Mouse (Mus musculus) gonadal fat pad, adult 2 months (tissue): Measurements from ENCODE around the gene Dlk2. TPM values are rescaled to one million over a fixed set of nuclear protein-coding genes. Genes with fewer than 3 reads are reported as not detected.

Source experiments
- DNase-seq: peaks from one replicate; pipeline ENCODE4 v3.0.0-alpha.2; 2012; ENCODE audit warnings: low read depth
- polyA plus RNA-seq: library from polyadenylated mRNA; depleted of rRNA; stranded (reverse); fragments of >200 nt; gene quantifications from 2 replicates; pipeline ENCODE4 v1.2.3, GENCODE M21; 2012

Dlk2 gene
- polyA plus RNA-seq, 1 experiment: 5.3 TPM

- DNase-seq: no peak
Observed at GRCm38 (mm10) chr17:46272675-46273074, 24.5 kb upstream of the Dlk2 start.

- DNase-seq: no peak
Observed at GRCm38 (mm10) chr17:46273803-46274236, 23.4 kb upstream of the Dlk2 start.

DNA sequence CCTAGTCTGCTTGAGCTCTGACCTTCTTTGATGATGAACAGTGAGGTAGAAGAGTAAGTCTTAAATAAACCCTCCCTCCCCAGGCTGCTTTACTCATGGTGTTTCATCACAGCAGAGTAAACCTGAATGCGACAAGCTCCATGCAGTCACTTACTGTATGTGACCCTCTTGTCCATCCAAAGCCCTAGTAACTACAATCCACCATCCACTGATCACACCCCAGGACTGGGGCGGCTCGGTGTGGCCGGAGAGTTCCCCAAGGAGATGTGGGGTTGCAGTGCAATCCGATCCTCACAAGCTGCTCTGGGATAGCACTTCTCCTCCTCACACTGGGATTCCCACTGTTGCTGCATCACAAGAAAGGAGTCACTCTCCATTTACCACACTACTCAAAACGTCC, 22.8 kb upstream of the Dlk2 start:
- no peak for DNase-seq

DNA sequence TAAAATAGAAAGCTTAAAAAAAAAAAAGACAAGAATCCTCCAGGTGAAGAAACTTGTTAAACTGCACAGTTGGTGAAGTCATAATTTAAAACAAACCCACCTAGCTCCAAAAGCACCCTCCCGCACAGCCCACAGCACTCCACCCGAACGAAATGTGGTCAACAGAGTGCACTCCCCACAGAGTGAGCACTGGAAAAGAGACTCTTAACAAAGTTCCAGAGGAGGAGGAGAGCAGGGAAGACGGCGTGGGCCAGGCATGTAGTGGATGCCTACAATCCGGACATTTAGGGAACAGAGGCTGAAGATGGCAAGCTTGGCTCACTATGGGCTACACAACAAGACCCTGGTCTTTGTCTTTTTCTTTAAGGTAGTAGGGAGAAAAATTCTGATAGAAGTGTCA, 22.2 kb upstream of the Dlk2 start:
- DNase-seq: no peak

- no peak for DNase-seq
Observed at GRCm38 (mm10) chr17:46275506-46275905, 21.7 kb upstream of the Dlk2 start.

DNA sequence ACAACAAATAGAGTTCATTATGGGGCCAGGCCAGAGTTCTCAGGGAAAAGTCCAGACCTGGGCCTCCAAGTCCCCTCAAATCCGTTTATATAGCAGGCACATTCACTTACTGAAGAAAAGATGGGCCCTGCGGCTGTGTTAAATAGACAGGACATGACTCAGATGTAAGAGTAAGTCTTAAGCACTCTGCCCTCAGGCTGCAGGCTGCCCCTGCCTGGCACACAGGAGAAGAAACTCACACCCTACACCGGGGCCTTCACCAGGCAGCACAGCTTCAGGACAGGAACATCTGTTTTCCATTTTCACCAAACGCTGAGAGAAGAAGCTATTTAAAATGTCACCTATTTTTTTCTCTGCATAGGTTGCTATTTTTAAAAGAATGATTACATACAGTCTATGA, 19.6 kb upstream of the Dlk2 start:
- DNase-seq: no peak

GRCm38 (mm10) chr17:46278011-46278765, 19.0 kb upstream of the Dlk2 start:
- DNase-seq: no peak

GRCm38 (mm10) chr17:46282483-46283123, 14.6 kb upstream of the Dlk2 start, which contains the start of gene Tjap1:
Gene Tjap1, minus strand, starts transcription at chr17:46283026.
- no peak for DNase-seq

GRCm38 (mm10) chr17:46283140-46283539, 14.1 kb upstream of the Dlk2 start:
- DNase-seq: no peak

DNA sequence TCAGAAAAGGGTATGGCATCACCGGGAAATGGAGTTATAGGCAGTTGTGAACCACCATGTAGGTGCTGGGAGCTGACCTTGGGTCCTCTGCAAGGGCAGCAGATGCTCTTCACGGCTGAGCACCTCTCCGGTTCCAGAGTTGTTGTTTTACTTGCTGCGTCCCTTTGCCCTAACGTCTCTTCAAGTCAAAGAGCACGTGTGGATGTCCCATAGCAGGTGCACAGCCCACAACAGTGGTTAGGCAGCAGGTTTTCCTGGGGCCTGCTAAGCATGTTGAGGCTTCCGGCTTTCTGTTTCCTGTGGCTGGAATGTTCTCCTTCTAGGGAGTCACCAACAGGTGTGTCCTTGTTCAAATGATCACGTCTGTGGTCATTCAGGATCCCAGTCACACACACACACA, 13.3 kb upstream of the Dlk2 start:
- DNase-seq: no peak

DNA sequence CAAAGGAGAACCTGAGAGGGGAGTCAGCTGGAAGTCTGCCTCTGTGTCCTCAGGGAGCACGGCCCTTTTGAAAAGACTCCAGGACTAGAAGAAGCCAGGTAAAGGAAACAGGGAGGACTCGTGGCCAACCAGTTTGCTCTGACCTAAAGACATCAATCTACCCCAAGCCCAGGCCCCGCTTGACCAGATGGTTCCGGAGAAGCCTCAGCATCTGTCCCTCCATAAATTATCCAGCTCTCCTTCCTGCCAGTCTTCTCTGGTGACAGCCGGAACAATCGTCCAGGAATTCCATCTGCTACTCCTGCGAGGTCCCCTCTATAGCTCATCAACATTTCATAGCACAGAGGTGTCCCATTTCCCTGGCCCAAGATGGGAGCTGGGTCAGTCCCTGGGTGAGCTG, 12.6 kb upstream of the Dlk2 start:
- DNase-seq: no peak

GRCm38 (mm10) chr17:46285407-46285806, 11.8 kb upstream of the Dlk2 start:
- no peak for DNase-seq

DNA sequence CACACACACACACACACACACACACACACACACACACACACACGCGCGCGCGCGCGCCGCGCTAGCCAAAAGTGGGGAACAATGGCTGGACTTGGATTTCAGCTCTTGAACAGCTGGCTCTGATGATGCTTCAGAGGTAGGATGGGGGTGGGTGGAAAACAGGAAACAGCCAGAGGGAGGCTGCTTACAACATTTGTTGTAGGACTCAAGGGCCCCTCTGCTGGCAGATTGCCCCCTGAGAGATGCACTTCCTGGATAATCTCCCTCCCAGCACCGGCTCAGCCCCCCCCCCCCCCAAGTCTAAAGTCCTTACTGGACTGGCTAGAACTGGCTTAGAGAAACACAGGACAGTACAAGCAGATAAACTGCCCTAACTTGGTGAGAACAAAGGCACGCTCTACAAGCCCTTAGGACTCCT, 9.5 kb upstream of the Dlk2 start:
- no peak for DNase-seq

GRCm38 (mm10) chr17:46296601-46297000, 620 bp upstream of the Dlk2 start:
- no peak for DNase-seq

DNA sequence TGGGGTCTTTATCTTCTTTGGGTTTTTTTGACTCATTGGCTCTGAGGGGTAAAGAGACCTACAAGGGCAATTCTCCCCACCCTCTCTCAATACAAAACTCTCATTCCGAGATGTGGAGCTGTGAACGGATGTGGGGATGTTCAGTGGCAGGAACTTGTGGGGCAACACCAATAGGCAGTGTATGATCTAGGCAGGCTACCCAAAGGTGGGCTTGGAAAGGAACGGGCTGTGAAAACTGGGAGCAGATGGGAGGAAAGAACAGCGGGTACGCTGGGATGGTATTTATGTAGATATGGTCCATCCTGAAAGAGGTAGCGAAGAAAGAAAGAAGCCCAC, 225 bp upstream of the Dlk2 start:
- DNase-seq: no peak

DNA sequence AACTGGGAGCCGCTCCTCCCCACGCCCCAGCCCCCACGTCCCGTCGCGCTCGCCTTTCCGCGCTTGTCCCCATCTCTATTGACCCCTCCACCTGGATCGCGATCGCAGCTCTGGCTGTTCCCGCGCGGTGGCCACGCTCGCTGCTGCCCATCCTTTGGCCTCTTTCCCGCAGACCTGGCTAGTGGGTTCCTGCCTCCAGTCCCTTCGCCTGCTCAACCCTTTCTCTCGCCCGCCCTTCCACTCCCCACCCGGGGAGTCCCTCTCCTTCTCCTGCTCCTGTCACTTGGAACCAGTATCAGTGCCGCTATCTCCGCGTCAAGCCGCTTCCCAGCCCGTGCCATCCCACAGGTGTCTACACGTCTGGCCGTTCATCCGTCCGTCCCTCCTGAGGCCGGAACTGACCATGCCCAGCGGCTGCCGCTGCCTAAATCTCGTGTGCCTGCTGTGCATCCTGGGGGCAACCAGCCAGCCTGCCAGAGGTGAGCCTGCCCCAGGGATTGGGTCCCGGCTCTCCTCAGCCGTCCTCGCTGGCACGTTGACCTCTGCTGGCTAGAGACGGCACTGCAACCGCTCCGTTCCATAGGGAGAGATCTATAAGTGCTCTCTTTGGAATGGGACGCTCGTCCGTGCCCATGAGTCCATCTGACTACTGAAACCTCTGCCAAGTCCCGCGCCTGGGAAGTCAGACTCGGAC, 1.1 kb downstream of the Dlk2 start:
- DNase-seq: no peak

DNA sequence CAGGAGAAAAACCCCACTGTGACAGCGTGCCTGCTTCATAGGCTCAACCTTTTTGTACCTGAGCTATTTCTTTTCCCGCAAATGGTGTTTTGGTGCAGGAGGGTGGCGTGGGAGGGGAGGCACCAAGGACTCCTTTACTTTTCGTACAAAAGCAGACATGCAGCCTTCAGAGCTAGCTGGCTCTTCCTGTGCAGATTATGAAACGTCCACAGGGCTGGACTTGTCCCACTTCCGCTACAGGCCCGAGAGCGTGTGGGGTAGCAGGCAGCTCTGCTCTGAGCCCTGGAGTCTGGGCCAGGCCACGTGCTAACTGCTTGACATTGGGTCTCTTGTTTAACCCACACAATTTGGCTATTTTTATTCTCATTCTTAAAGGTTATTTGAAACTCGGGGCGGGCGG, 4.7 kb downstream of the Dlk2 start:
- no peak for DNase-seq

DNA sequence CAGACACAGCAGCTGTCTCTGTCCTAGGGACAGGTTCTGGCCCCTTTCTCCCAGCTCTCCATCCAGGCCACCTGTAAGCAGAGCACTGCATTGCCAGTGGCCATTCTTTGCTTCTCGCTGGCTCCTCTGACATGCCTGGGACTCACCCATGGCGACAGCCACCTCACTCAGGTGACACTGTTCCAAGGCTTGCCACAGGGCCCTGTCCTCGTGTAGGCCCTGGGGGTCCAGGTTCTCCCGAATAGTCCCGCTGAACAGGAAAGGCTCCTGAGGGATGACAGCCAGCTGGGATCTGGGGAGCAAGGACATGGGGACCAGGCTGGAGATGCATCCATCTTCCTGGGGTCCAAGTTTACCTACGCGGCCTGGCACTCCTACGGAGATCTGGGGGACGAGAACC, 7.0 kb downstream of the Dlk2 start:
- DNase-seq: no peak

GRCm38 (mm10) chr17:46306956-46307355, 9.7 kb downstream of the Dlk2 start:
- no peak for DNase-seq

DNA sequence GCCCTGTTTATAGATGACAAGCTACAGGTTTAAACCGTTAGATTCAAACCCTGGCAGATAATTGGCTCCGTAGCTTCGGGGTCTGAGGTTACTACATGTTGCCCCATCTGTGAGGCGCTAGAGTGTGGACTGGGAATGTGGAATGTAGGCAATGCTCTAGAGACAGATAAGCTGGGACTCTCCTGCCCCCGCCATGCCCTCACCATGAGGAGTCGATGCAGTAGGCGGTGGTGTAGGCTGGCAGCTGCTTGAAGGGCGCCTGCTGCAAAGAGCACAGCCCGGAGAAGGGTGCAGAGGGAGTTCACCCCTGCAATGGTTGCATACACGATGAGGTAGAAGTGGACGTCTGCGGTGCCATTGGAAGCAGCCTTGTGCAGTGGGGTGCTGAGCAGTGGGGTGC, 12.6 kb downstream of the Dlk2 start:
- no peak for DNase-seq

DNA sequence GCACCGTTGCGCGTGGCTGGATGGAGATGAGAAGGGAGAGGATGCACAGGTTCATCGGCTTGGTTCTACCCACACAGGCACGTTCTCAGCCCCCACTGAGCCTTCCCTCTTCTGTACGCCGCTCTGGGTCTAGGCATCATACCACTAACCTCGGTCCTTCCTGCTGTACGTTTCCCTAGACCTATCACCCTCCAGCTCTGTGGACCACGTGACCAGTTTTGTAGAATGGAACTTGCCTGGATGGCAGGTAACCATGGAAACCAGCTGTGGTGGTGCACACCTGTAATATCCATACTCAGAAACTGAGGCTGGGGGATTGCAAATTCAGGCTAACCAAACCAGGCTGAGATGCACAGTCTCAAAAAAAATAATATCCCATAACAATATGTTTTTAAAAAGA, 13.3 kb downstream of the Dlk2 start:
- DNase-seq: no peak

DNA sequence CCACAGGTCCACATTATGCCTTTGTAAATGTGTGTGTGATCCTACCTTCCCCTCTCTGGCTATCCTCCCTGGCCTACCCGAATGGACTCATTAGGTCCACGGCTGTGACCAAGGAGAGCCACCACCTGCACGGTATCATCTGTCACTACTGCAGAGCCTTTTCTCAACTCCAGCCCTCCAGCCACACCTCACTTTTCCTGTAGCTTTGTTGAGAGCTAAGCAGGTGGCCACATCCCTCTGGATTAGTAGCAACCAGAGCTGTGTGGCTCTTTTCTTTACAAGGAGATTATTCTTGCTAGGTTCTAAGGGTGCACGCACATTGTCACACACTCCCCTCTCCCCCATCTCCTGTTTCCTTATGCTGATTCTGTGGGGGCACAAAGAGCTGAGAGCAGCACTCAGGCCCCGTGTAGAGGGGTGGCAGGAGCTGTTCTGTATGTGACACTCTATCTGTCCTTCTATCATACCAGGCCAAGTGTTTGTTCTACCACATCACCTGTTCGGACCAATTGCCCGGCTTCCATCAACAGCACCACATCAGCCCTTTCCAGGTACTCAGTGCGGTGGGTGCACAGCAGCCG, 16.0 kb downstream of the Dlk2 start:
- DNase-seq: no peak

GRCm38 (mm10) chr17:46315813-46316212, 18.6 kb downstream of the Dlk2 start:
- DNase-seq: no peak
